Mouse (Mus musculus): ENCODE results near the gene Mdm2. TPM values are rescaled to one million over a fixed set of nuclear protein-coding genes. Genes with fewer than 3 reads are reported as not detected.

Mdm2 gene
- total RNA-seq (2023), result 100 to 1,000 TPM; 153 to 168 TPM

DNA sequence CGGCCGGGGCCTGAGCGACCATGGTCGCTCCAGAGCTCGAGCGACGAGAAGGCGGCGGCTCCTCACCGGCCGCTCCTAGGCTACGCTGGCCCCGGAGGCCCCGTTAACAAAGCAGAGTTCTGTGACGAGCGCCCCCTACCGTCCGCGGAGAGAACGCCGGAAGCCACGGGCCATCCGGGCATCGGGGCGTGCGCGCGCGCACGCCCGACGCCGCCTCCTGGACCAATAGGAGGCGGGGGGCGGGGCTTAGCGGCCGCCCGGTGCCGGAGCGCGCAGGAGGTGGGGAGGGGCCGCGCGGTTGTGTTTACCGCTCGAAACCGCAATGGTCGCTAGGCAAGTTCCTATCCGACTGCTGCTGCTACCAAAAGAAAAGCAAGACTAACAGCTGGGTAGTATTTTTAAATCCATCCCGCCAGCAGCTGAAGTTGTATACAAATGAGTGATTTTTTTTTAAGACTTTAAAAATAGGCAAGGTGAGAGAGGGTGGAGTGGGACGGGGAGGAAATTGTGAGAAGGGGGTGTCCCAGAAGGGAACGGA, at the start of gene Mdm2:
Mdm2 (minus strand) TSS at position 155 of the 538 bp plus-strand sequence.

DNA sequence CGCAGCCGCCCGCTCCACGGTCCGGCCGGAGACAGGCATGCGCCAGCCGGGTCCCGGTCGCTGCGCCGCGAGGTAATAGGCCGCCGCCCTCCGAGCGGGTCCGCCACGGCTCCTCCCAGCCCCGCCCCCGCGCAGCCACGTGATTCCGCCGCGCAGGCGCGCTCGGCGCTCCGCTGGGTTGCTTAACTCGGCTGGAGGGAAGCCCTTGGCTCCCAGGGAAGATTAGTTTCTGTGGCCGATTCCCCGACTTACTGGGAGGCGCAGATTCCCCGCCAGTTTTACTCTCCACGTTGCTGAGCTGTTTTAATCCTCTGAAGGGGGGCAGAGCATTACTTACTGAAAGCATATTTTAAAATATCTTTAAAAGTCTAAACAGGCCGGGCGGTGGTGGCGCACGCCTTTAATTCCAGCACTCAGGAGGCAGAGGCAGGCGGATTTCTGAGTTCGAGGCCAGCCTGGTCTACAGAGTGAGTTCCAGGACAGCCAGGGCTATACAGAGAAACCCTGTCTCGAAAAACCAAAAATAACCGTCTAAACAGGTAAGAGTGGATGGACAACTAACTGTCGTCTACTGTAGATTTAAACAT, 35.8 kb upstream of the Mdm2 start, which contains the start of gene Slc35e3:
Slc35e3 (minus strand) TSS at position 69 of the 587 bp plus-strand sequence.

Other genes starting within 250 kb of the Mdm2 start
- gene Cpm, start 81.3 kb downstream of the Mdm2 start, total RNA-seq (2023), result 10 to 100 TPM; 10.2 to 11.5 TPM
- 10 to 100 TPM in 1 of 2 experiments, 1 to 10 TPM in 1; 8.4 to 10.6 TPM for gene Slc35e3, start 35.6 kb upstream of the Mdm2 start, total RNA-seq (2023)
- 10 to 100 TPM; 32.9 to 33.5 TPM for gene Nup107, start 81.9 kb upstream of the Mdm2 start, total RNA-seq (2023)
- 100 to 1,000 TPM; 341 to 355 TPM for gene Rap1b, start 135.3 kb upstream of the Mdm2 start, total RNA-seq (2023)